Mouse (Mus musculus): ENCODE measurements around the gene Gsx1. TPM values are rescaled to one million over a fixed set of nuclear protein-coding genes. Genes with fewer than 3 reads are reported as not detected.

Gsx1 gene
- total and polyA plus RNA-seq, 3 experiments: not detected

DNA sequence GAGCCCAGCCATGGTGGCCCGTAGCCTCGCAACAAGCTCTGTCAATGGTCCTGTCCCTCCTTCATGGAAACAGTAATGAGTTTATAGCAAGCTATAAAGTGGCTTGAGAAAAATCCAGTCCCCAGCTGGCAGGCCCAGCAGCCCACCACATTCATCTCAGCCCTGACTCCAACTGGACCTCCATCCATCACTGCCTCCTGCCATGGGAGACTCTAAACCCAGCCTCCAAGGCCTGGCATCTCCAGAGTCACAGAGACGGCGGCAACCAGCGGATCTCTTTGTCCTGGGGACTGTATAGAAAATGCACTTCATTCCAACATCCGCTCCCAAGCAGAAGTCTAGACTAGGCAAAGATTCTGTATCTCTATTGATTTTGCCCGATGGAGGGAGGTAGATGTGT lies 18.4 kb upstream of the Gsx1 start:
- in situ Hi-C loops (cut with MboI; ENCODE audit: low pct_ligation_motif_present, low pct_unique_long_range_greater_than_20kb, low sequenced_read_pairs) (no loop called here), dilution Hi-C loops (cut with MboI; ENCODE audit: extremely low pct_ligation_motif_present, extremely low pct_unique_long_range_greater_than_20kb, low sequenced_read_pairs) (no loop called here)
- Histone ChIP-seq H3K79me2 (replicated peaks; ENCODE audit: control insufficient read depth, extremely low read depth, insufficient read depth, poor library complexity, severe bottlenecking) (no peaks in the 10 kb centered on the region), H3K36me3 (replicated peaks in 1 of 2; ENCODE audit: control insufficient read depth in 1 of 2, insufficient read depth in 1 of 2, low read length in 1 of 2) (no peaks in the 10 kb centered on the region), H3K27ac (ENCODE audit: insufficient read depth, low read depth) (no peak overlapping the region), H3K4me1 (ENCODE audit: control insufficient read depth in 1 of 2, insufficient read depth in 2 of 2) (no peaks in the 10 kb centered on the region), H3K9ac (ENCODE audit: insufficient read depth, low read depth) (no peak overlapping the region), H3K4me3 (replicated peaks in 1 of 3; ENCODE audit: low read depth in 2 of 3, low read length in 2 of 3, poor library complexity in 1 of 3) (no peak overlapping the region), H3K27me3 (replicated peaks) (peaks cover 18% of the 10 kb centered on the region), H3K9me3 (replicated peaks; ENCODE audit: low read length) (peaks cover 7% of the 10 kb centered on the region), H3K4me2 (ENCODE audit: insufficient read depth, low read depth, poor library complexity, severe bottlenecking) (no peak overlapping the region)
- TF ChIP-seq EP300 (IDR thresholded peaks at IDR 0.05; ENCODE audit: low read length) (no peak), UBTF (IDR thresholded peaks at IDR 0.05; ENCODE audit: low read depth, low read length) (no peak), JUND (conservative IDR thresholded peaks at IDR 0.05; ENCODE audit: low read depth, low read length) (no peak), POLR2AphosphoS2 (IDR thresholded peaks at IDR 0.05; ENCODE audit: low read depth, low read length) (no peak), CHD1 (IDR thresholded peaks at IDR 0.05; ENCODE audit: low read depth, low read length) (no peak), ZKSCAN1 (IDR thresholded peaks at IDR 0.05; ENCODE audit: borderline replicate concordance, low read depth, low read length) (no peak)
- DNase-seq (ENCODE audit: extremely low read depth): no peak

DNA sequence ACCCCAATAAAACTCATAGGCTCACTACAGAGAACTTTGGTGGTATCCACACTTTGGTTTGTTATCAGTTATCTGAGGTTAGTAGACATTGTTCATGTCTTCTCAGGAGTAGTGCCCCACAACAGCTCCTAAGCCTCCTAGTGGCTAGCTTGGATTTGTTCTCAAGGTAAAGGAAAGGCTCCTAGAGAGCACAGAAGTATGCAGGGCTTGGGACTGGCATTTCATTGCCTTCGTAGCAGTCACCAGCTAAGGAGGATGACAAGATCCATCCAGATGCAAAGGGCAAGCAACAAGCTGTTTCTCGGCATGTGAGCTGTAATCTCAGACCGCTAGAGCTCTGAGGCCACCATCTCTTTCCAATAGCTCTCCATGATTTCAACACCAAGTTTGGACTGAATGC lies 14.4 kb upstream of the Gsx1 start:
- TF ChIP-seq CTCF (conservative IDR thresholded peaks at IDR 0.05 in 1 of 2, IDR thresholded peaks at IDR 0.05 in 1 of 2; ENCODE audit: low read depth in 2 of 2, low read length in 2 of 2): peak in 1 of 2 experiments; percentile 11; a peak in 1 of 4 replicates
- TF ChIP-seq MAZ (IDR thresholded peaks at IDR 0.05; ENCODE audit: low read depth, low read length): no peak
- no peak for TF ChIP-seq MAX (IDR thresholded peaks at IDR 0.05; ENCODE audit: low read length)
- TF ChIP-seq HCFC1 (IDR thresholded peaks at IDR 0.05; ENCODE audit: low read depth, low read length): no peak
- TF ChIP-seq CHD2 (IDR thresholded peaks at IDR 0.05; ENCODE audit: low read length): no peak
- TF ChIP-seq GABPA (IDR thresholded peaks at IDR 0.05; ENCODE audit: insufficient replicate concordance, low read depth, low read length): no peak
- no peak for TF ChIP-seq PAX5 (IDR thresholded peaks at IDR 0.05; ENCODE audit: low read length)
- TF ChIP-seq KAT2A (IDR thresholded peaks at IDR 0.05; ENCODE audit: insufficient replicate concordance, low read length): no peak
- H3K4me1 ChIP-seq (ENCODE audit: control insufficient read depth in 1 of 2, insufficient read depth in 2 of 2): no peaks in the 10 kb centered on the region
- H3K27me3 ChIP-seq (replicated peaks): peaks cover 12% of the 10 kb centered on the region
- DNase-seq (ENCODE audit: extremely low read depth): no peak
- peaks cover 4% of the 10 kb centered on the region for H3K9me3 ChIP-seq (replicated peaks; ENCODE audit: low read length)
- H3K79me2 ChIP-seq (replicated peaks; ENCODE audit: control insufficient read depth, extremely low read depth, insufficient read depth, poor library complexity, severe bottlenecking): no peaks in the 10 kb centered on the region
- no peak overlapping the region for H3K4me3 ChIP-seq (replicated peaks in 1 of 3; ENCODE audit: low read depth in 2 of 3, low read length in 2 of 3, poor library complexity in 1 of 3)
- H3K36me3 ChIP-seq (replicated peaks in 1 of 2; ENCODE audit: control insufficient read depth in 1 of 2, insufficient read depth in 1 of 2, low read length in 1 of 2): no peaks in the 10 kb centered on the region
- no peak overlapping the region for H3K9ac ChIP-seq (ENCODE audit: insufficient read depth, low read depth)
- in situ Hi-C loops (cut with MboI; ENCODE audit: low pct_ligation_motif_present, low pct_unique_long_range_greater_than_20kb, low sequenced_read_pairs) (no loop called here), dilution Hi-C loops (cut with MboI; ENCODE audit: extremely low pct_ligation_motif_present, extremely low pct_unique_long_range_greater_than_20kb, low sequenced_read_pairs) (no loop called here)
- H3K27ac ChIP-seq (ENCODE audit: insufficient read depth, low read depth): no peak overlapping the region
- H3K4me2 ChIP-seq (ENCODE audit: insufficient read depth, low read depth, poor library complexity, severe bottlenecking): no peak overlapping the region
